Mouse (Mus musculus): ENCODE measurements around the gene Col23a1.

Gene Col23a1

DNA sequence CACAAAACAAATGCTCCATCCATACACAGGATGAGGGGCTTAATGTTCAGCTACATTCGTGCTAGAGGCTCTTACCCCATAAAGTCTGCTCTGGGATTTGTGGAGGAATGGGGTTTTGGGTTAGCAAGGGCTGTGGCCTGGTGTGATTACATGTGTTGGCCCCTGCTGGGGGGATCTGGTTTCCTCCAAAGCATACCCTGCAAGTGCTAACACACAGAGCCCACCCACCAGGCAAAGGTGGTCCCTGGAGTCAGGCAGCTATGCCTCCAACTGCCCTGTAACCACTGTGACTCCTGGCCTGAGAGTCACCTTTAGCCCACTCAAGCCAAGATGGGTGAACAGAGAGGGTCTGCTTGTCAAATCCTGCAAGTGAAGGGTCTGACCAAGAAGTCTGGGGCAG lies 82.2 kb downstream of the Col23a1 start:
- no peak for DNase-seq (ENCODE audit: extremely low spot score, low read depth, low spot score)

DNA sequence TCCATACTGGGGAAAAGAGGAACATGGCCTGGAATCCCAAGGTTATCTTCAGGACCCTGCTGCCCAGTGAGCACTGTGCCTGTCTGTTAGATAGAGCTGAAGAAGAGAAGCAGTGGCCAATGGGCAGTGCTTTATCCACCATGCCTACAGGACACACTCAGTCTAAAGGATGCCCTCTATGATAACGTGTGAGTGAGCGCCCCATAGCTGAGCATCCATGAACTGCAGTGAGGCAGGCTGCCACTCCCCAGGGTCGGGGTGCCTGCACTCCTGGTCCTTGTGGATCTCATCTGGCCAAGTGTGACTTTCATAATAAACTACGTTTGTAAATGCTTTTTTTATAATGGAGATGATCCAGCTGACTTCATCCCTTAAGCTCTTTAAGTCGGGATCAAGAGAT lies 87.5 kb downstream of the Col23a1 start:
- DNase-seq (ENCODE audit: extremely low spot score, low read depth, low spot score) = no peak

DNA sequence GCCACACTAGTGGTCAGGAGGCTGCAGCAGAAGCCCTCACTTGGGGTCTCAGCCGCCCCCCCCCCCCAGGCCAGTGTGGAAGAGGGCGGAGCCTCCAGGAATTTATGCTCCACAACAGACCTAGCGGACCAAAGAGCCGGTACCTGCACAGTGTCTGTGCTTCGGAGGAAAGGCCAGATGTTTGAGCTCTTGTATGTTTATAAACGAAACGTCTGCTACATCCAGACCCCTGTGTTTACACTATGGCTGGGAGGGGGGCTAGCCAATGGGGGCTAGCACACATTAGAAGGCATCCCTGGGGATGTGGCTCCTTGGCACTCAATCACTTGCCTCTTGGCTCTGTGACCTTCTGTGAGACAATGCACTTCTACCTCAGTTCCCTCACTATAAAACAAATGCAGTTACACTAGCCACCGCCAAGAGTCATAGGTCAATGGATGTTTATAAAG lies 99.2 kb downstream of the Col23a1 start:
- DNase-seq (ENCODE audit: extremely low spot score, low read depth, low spot score) = no peak

- no peak for DNase-seq (ENCODE audit: extremely low spot score, low read depth, low spot score)
Measured at GRCm38 (mm10) chr11:51389763-51390162, 100.0 kb downstream of the Col23a1 start.

DNA sequence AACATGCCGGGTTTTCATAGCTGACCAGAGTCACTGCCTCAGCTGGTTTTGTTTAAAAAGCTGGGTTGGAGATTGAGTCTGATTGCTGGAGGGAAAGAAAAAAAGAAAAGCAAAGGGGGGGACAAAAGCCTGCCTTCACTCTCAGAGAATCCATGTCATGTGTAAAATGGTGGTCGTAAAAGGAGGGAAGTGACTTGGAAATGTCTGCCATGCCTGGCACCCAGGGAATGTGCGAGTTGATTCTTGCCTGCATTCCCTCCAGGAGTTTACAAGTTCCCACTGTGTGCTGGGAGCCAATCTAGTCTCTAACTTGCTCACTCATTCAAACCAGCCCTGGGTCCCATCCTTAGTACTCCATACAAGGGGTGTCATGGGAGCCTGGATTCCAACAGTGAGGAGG lies 100.8 kb downstream of the Col23a1 start:
- DNase-seq (ENCODE audit: extremely low spot score, low read depth, low spot score) = no peak

GRCm38 (mm10) chr11:51391548-51391947 lies 101.8 kb downstream of the Col23a1 start:
- no peak for DNase-seq (ENCODE audit: extremely low spot score, low read depth, low spot score)

DNA sequence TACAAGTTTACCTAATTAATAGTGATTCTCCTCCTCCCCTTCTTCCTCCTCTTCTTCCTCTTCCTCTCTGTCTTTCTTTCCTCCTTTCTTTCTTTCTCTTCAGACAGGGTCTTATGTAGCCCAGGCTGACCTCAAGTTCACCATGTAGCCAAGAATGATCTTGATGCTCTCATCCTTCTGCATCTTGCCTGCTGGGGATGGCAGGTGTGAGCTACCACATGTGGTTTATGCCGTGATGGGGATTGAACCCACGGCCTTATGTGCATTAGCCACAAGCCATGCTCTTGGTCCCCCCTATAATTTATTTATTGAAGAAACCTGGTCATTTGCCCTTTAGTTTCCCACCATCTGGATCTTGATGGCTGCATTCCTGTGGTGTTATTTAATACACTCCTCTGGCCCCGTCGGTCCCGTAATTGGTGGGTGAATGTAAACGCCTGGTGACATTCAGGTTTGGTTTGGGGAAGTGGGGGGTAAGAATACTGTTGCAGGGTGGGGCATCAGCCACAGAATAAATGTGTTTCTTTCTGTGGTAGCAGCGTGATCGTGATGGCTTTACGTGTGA lies 104.7 kb downstream of the Col23a1 start:
- DNase-seq (ENCODE audit: extremely low spot score, low read depth, low spot score) = no peak

GRCm38 (mm10) chr11:51396451-51396850 lies 106.7 kb downstream of the Col23a1 start:
- DNase-seq (ENCODE audit: extremely low spot score, low read depth, low spot score) = no peak

DNA sequence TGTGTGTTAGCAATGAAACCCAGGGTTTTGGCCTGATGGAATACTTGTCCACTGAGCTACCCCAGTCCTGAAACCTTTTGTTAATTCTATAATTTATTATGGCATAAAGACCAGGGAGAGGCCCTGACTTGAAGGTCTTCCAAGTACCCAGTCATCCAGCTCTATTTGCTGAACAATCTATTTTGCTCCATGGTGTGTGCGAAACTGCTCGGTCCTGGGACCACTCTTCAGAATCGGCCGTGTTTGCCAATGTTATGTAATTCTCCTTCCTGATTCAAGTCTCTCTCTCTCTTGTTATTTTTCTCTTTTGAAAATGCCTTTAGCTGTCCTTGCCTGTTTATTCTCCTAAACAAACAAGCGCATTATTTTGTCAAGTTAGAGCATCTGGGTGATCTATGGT lies 108.4 kb downstream of the Col23a1 start:
- DNase-seq (ENCODE audit: extremely low spot score, low read depth, low spot score) = no peak

DNA sequence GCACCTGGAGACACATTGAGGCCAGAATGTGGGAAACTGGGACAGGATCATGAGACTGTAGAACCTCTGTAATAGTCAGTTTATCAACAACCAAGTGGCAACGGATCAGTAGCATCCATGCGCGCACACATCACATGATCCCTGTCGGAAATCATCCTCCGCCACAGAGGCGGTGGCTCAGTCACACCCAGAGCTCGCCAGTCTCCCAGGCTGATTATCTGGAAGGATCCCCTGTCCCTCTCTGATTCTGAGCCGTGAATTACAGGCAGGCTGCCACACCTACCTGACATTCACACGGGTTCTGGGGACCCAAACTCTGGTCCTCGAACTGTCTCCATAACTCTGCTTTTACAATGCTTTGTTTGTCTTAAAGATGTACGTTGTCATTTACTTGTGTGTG lies 110.6 kb downstream of the Col23a1 start:
- no peak for DNase-seq (ENCODE audit: extremely low spot score, low read depth, low spot score)

- no peak for DNase-seq (ENCODE audit: extremely low spot score, low read depth, low spot score)
Measured at GRCm38 (mm10) chr11:51401481-51402128, 111.9 kb downstream of the Col23a1 start.

GRCm38 (mm10) chr11:51403886-51404285 lies 114.2 kb downstream of the Col23a1 start:
- no peak for DNase-seq (ENCODE audit: extremely low spot score, low read depth, low spot score)

- DNase-seq (ENCODE audit: extremely low spot score, low read depth, low spot score) = no peak
Measured at GRCm38 (mm10) chr11:51404865-51405440, 115.2 kb downstream of the Col23a1 start.

DNA sequence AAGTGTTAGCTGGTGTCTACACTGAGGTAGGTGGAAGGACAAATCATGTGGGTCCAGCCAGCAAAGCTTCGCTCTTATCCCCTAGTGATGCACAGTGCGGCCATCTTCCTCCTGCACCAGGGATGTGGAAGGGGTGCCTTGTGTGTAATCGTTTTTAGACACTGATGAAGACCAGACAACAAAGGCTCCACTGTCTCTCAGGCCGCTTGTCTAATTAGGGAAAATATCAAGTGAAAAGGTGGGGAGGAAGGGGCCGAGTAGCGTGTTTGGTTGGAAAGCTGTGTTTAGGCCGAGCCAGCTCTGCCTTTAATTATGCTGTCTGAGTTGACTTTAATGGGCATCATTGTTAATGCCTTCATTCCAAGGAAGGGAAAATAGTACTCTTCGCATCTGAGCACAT lies 116.8 kb downstream of the Col23a1 start:
- no peak for DNase-seq (ENCODE audit: extremely low spot score, low read depth, low spot score)

DNA sequence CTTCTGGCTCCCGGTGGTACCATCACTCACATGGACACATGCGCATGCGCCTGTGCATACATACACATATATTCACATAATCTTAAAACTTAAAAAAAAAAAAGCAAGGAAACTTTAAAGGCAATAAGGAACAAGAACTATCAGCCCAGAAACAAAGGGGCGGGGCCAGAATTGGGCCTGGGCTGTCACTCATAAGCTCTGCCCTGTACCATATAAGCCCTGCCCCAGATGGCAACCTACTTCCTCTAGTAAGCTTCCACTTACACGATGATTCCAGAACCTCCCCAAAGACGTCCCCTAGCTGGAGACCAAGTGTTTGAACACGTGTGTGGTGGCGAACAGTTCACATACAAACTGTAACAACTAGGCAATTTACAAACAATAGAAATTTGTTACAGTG lies 117.6 kb downstream of the Col23a1 start:
- no peak for DNase-seq (ENCODE audit: extremely low spot score, low read depth, low spot score)

GRCm38 (mm10) chr11:51410771-51411170 lies 121.1 kb downstream of the Col23a1 start:
- DNase-seq (ENCODE audit: extremely low spot score, low read depth, low spot score) = no peak

GRCm38 (mm10) chr11:51414520-51414919 lies 124.8 kb downstream of the Col23a1 start:
- DNase-seq (ENCODE audit: extremely low spot score, low read depth, low spot score) = no peak

DNA sequence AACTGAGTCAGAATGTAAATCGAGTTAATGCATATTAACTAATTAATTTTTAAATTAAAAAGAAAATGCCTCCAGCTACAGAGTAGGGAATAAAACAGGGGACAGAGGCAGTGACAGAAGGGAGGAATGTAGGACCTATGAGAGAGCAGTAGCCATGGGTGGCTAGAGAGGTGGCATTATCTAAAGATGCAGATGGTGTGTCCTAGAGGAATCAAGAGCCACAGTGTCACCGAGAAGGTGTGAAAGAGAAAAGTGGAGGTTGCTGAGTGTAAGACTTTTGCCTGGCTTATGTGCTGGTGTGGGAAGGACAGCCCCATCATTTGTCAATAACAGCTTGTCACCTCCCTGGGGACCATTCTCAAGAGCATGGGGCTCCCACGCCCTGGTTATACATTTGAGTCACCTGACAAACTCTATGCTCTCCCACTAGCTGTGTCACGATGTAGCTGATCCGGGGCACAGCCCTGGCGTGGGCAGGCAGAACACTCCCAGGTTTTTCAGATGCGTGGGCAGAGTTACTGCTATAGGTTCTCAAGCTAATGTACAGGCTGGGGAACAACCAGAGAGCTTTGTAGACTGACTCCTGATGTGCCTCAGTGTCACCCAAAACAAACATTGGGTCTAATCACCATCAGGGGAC lies 125.4 kb downstream of the Col23a1 start:
- DNase-seq (ENCODE audit: extremely low spot score, low read depth, low spot score) = no peak

DNA sequence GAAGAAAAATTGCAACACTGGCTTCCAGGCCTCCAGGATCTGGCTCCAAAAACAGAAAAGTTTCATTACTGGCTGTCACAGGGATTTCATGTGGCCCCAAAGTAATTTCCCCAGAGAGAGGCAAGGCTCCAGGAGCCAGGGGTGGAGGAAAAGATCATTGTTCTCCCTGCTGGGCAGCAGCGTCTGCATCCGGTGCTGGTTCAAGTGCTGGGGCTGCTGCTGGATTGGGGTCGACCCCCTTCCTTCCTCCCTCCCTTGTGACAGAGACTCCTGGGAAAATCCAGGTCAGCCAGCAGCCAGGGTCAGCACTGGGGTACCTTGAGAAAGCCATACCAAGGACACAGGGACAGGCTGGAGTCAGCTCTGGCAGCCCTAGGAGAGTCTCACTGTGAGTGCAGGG lies 129.1 kb downstream of the Col23a1 start:
- no peak for DNase-seq (ENCODE audit: extremely low spot score, low read depth, low spot score)

- DNase-seq (ENCODE audit: extremely low spot score, low read depth, low spot score) = no peak
Measured at GRCm38 (mm10) chr11:51421878-51422277, 132.2 kb downstream of the Col23a1 start.

DNA sequence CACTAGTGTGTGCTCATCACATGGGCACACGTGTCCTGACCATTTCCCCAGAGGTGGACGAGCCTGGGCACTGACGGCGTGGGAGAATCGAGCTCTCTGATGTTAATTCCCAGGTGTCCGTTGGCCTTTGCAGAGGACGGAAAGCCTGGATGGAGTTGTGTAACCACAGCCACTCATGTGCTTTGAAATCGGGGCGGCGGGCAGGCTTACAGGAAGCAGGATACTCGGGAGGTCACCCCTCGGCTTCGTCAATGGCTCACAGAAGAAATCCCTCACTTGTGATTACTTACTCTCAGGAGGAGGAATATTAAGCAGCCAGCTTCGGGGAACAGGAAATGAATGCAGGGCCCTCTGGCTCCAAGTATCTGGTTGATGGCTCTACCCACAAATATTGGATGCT lies 133.0 kb downstream of the Col23a1 start:
- no peak for DNase-seq (ENCODE audit: extremely low spot score, low read depth, low spot score)

DNA sequence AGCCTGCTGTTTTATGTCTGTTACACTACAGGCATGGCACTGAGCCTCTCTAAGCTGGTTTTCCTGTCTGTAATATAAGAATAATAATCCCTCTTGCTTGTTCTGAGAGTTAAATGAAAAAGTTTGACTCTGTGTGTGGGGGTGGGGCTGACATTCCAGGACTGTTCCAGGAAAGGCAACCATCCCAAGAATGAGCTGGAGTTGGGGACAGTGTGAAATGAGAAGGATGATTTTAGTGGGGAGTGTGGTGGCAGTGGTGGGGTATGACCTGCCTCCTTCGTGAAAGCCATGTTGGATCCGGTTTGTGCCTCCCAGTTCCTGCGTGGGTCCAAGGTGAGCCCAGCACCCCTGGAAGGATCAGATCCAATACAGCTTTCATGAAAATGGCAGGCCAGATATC lies 136.4 kb downstream of the Col23a1 start:
- DNase-seq (ENCODE audit: extremely low spot score, low read depth, low spot score) = no peak

Measured in hindlimb bud, embryonic 11.5 days (tissue).